Mouse (Mus musculus) layer of hippocampus, adult 11-12 months (tissue): ENCODE measurements at regions not wholly inside any gene's neighbourhood (a gene's known extent, or its start where the extent isn't known, plus 50 kb on each side); places are given as distances from the start of the nearest gene placed in this dataset.
A peak's percentile ranks its signal among the peaks of the same experiment; 100 is the strongest.

Experiments
- DNase-seq: peaks from one replicate; pipeline ENCODE4 v3.0.0; 2022; ENCODE audit warnings: low spot score

DNA sequence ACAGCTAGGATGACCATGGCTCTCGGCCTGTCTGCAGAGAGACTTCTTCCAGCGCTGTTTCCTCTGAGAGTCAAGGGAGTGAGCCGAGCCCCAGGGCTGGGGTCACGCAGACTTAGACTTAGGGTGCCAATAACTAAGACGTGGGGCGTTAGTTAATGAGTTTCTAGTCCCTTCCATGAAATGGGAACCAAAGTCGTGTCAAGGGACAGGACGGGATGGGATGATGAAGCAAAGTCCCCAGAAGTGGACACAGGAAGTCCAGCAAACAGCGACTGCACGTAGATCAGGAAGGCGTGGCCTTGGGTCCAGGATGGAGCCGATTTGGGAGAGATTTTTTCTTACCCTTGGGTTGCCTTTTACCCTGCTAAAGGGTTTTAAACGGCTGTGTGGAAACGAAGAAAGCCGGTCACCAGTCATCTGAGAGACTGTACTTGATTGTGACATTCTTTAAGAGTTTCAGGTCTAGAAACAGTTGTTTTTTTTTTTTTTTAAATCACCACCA is 112.5 kb upstream of the Egln3 start:
- DNase-seq: no peak

DNA sequence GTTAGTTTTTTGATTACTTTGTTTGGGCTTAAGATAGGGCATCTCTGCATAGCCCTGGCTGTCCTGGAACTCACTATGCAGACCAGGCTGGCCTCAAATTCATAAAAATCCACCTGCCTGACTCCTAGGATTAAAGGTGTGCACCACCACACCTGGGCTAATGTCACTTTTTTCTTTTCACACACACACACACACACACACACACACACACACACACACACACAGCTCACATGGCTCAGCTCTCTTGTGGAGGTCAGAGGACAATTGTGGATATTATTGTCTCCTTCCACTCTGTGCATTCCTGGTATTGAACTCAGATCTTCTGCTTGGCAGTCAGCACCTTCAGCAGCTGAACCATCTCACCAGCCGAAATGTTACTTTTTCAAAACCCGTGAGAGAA is 110.5 kb upstream of the Egln3 start:
- DNase-seq: no peak

DNA sequence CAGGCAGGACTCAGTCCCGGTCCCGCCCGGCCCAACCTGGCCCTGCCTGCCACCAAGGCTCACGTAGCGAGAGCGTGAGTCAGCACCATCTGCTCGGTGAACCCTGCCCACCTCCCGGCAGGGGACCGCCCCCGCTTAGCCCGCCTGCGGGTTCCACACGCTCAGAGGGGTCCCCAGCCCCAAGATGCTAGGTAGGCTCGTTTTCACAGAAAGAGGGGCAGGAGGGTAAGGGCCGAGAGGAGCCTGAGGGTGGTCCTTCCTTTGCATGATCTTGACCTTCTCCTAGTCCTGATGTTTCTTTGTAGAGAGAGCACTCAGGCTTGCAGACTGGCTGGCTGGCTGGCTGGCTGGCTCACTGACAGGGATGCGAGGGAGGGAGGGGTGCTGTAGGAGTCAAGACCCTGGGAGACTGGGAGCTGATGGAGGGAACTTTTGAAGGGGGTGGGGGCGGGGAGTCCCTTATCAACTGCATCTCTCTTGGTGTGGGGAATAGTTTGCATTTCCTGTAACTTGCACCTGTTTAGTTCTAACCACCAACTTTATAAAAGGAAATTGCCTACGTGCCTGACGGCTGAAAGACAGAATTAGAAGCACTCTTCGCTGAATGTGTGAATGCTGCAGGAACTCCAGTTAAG is 109.7 kb upstream of the Egln3 start:
- peak; percentile 11 for DNase-seq

DNA sequence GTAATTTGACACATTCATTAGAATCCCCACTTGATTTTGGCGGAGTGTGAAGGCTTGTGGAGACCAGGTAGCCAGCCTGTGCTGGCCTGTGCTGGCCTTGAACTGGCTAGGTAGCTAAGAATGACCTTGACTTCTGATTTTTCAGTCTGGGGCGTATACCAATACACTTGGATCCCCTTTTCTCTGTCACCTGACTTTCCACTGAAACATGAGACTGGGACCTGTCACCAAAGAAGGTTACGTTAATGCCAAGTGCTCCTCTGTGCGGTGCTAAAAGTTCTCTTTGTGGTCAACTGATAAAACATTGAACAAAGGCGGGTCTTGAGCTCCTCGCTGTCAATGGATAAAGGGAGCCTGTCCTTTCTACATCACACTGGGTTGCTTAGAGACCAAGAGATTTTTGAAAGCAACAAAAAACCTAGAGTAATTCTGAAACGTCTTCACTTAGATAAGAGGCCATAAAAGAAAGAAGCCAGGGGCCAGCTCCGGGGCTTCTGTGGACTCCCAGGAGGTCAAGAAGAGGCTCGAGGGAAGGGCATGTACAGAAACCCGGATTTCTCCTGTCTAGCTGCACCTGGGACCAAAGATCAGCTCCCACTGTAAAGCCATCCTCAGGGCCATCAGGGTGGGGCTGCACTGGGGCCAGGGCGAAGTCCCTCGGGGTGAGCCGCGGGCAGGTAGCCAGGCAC is 109.0 kb upstream of the Egln3 start:
- DNase-seq: no peak

DNA sequence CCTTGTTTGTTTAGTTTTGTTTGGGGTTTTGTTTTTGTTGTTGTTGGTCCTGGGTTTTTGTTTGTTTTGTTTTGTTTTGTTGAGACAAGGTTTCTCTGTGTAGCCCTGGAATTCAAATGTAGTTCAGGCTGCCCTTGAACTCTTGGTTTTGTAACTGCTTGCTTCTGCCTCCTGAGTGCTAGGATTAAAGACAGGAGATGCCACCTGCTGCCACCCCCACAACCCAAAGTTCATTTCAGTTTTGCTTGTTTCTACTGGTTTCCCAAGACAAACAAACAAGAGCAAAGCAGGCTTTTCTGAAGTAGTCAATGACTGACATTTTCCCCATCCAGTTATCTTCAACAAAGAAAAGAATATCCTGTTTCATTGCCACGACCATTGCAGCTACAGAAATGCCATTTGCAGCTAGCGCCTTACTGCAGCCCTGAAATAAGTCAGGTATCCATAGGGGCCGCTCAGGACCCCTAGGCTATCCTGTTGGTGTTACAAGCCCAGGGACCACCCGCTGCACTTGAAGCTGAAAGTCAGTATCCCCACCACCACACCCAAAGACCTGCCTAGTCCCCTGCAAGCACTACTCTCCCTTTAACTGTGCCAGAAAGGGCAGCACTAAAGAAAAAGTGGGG is 108.3 kb upstream of the Egln3 start:
- no peak for DNase-seq

DNA sequence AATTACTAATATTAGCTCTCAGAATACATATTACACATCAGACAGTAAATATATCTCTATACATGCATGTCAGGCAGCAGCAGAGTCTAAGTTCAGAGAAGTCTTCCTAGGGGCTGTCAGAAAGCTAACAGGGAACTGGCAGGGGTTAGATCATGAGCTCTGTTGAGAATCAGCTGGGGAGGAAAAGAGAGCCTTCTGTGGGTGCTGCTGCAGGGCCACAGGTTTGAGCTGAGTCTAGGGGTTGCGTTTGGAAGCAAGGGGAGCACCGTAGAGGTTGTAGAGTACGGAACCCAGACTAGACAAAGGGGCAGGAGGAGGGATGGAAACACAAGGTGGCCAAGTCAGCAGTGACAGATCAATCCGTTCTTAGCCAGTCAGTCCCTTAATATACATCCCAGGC is 106.2 kb upstream of the Egln3 start:
- DNase-seq: no peak

DNA sequence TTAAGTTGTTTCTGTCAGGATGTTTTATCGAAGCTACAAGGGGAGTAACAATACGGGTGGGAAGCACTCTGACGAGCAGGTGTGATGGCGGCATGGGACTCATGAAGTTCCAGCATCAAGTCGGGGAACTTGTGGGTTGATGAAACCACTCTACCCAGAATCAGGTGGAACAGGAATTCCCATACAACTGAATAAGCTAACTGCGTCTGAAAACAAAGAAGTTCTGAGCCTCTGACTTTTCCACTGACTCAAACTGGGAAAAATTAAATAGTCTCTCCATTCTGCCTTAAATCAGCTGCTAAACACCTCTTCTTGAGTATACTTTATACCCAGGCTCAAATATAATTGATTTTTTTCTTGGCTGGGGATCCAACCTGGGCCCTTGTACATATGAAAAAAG is 105.6 kb upstream of the Egln3 start:
- no peak for DNase-seq

DNA sequence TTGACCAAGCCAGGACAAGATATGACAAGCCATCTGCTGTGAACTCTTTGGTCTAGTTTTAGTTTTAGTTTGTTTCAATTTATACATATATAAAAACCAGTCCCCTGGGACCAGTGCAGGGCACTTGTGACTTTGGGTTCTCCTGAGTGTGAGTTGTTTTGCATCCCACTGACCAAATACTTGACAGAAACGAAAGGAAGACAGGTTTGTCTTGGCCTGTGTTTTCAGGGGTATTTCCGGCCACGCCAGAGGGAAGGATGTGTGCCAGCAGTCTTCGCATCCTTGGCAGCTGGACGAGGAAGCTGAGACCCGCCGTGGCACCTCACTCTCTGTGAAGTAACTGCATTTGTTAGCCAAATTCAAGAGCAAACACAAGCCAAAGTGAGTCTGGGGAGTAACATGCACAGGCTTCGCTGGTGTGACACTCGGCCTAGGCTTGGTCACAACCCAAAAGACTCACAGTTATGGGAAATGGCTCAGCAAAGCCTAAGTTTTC is 101.5 kb upstream of the Egln3 start:
- no peak for DNase-seq

DNA sequence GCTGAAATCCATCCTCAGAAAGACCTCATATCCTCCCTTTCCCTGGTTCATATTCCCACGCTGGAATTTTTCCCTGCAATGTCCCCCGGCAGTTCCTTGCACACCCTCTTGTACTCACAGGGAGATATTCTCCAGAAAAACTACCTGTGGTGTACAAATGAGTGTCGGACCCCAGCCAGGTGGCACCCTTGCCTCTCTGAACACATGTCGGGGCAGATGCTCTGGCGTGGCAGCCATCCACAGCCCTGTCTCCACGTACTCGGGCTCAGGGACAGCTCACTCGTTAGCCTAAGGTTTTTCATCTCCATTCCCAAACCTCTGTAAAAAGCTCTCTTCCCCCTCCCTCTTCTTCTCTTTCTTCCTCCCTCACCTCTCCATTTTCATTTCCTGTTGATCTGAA is 100.1 kb upstream of the Egln3 start:
- no peak for DNase-seq

DNA sequence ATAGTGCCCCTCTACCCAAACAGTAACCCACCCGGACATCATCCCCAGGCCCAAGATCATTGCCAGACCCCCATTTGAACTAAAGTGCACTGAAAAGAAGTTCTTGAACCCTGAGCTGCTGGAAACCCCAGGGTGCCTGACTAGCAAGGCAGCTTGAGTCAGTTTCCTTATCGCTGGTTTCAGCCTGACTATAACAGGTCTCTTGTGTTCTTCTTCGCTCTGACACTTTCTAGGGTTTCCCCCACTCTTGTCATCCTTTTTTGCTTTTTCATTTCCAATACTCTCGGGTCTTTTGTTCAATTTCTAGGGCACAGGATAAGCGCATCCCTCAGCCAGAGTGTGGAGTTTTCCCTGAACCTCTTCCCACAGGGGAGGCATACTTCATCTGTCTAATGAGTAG is 95.8 kb upstream of the Egln3 start:
- DNase-seq: no peak

DNA sequence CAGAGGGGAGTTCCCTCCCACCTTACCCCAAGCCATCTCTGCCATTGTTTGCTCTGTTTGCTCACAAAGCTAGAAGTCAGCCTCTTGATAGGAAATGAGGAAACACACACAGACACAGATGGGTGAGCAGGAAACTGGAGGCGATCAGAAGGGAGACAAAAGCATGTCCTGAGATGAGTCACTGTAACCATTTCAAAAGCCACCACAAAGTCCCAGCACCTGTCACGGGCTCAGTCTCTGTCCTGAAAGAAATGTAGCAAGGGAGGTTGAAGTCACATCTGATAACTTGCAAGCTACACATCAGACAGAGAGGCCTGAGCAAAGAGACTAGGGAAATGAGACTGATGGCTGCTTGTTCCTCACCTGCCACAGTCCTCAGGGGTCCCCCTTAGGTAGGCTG is 89.6 kb upstream of the Egln3 start:
- no peak for DNase-seq

DNA sequence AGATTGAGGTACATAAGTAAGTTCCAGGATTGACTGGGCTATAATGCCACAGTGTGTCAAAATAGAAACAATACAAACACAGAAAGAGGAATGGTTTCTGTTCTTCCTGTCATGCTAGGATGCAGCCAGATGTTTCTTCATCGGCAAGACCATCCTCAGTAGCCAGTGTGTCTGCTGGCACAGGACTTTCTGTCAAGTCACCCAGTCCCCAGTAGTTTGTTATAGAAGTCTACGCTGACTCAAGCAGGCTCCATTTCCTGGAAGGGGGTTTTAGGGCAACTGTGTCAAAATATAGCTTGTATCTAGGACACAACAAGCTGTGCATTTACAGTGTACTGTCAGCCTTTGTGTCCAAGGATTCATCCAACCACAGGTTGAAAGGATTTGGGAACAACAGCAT is 86.7 kb upstream of the Egln3 start:
- no peak for DNase-seq

DNA sequence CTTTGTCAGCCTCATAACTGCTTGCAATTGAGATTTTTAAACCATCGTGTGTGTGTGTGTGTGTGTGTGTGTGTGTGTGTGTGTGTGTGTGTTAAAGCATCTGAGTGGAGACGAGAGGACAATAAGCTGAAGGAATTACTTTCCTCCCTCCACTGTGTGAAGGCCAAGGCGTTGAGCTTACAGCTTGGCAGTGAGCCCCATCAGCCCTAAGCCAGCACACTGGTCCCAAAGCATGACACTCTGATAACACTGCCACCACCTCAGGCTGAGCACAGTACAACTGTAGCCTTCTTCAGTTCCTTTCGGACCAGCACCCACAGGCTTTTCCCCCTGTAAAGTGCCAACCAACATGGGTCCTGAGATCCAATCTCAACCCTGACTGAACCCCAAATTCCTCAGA is 85.1 kb upstream of the Egln3 start:
- no peak for DNase-seq

DNA sequence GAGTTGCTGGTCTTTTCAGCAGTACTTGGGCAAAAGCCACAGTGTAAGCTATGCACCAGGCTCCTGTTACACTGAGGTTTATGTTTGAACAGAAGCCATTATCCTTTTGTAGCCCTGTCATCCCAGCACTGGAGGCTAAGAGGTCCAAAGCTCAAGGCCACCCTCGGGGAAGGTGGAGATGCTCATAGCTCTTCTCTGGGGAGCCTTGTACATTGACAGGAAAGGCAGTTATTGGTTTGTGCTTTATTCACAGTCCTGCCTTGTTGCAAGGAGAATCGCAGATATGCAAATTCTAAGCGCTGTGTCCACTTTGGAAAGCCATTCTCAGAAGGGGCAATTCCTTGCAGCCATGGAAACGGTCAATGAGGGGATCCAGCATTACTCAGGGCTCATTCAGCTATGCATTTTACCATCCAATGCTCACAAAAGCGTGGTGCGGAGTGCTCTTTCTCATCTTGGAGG is 84.4 kb upstream of the Egln3 start:
- no peak for DNase-seq

DNA sequence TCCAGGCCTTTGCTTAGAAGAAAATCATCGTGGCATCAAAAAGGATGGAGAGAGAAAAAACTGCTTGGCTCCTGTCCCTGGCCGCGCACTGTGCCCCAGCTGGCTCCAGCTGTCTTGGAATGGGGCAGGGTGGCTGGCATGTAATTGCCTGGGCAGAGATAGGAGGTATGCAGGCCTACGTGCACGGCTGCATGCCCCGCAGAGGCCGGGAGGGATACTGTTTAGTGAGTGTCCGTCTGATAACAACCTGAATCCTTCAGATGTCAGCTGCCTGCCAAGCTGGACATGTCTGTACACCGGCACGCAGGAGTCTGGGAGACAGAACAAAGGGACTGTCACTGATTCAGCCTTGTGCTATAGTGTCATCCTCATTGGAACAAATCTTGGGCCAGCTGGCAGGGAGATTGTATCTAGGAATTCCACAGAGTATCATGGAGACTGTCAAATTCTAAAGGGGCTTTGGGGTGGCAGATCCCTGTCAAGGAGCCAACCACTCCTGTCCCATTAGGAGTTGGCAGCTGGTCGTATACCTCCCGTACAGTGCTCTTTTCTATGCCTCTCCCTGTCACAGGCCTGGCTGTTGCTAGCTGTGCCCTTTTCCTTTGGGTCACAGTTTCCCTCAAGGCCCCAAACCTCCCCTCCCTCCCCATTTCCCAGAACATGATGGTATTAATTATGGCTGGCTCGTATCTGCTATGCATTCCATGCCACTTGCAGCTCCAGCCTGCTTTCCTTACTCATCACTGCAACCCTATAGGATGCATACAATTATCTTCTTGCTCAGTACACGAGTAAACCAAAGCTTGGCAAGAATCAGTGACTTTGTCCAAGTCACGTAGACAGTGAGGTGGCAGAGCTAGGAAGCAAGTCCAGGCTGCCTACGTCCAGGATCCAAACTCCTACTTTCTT is 83.5 kb upstream of the Egln3 start:
- DNase-seq: no peak

DNA sequence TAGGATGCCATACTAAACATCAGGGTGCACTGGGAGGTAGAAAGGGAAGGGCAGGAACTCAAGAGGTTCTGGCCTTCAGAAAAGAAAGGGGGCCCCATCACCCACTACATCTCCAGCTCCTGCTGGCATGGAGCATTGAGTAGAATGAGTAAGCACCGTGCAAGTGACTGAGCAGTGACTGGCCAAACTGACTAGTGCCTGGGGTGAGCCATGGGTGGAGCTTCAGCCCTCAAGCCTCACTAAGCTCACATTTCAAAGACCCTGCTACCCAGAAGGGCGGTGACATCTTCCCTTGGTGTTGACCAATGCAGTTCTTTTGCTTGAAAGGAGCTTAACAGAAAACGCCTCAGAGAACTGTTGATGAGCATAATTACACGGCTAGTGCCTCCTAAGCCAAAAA is 80.0 kb upstream of the Egln3 start:
- no peak for DNase-seq

DNA sequence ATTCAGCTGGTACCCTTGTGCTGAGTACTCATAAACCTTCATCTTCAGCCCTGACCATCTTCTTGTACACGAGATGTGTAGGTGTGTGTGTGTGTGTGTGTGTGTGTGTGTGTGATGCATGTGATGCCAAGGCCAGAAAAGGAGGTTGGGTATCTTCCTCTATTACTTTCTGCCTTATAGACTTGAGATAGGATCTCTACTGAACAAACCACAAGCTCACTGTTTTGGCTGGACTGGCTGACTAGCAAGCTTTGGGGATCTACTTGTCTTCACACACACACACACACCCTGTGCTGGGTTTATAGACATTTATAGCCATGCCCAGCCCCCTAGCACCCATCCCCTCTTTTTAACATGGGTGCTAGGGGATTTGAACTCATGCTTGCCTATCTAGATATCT is 79.4 kb upstream of the Egln3 start:
- no peak for DNase-seq

DNA sequence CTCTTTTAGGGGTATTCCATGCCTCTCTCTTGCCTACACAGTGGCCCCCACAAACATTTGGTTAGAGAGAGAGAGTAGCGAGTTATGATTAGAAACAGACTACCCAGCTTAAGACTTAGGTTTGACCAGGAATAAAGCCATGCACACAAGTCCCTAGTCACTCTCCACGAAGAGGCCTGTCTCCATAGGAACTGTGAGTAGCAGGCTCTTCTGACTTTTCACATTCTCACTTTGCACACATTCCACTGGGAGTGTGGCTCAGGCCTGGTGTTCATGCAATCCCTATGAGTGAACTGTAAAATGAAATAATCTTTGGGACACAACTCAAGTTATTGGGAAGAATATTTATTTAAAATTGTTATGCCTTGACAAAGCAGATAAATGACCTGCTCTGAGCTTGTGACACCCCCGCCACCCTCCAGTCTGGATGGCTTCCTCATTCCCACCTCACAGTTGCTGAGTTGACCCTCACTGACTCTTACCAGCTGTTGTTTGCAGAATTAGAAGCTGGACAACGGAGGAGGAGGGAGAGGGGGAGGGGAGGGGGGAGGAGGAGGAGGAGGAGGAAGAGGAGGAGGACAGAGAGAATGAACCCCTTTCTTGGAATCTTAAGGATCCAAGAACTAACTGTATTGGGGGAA is 78.7 kb upstream of the Egln3 start:
- DNase-seq: no peak

DNA sequence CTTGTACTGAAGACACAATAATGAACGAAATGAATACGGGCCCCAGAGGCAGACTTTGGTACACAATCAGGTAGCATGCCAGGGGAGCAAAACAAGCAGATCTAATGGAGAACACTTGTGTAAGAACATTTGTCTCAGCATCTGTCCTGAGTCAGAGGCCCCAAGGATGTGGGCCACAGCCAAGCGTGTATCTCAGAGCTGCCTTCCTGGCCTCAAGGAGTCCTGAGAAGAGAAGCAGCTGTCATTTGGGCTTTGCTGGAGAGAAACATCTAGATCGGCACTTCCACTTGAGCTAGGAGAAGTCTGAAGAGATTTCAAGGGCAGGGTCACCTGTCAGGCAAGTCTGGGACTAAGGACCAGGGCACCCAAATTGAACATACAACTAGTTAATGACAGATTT is 76.8 kb upstream of the Egln3 start:
- no peak for DNase-seq

DNA sequence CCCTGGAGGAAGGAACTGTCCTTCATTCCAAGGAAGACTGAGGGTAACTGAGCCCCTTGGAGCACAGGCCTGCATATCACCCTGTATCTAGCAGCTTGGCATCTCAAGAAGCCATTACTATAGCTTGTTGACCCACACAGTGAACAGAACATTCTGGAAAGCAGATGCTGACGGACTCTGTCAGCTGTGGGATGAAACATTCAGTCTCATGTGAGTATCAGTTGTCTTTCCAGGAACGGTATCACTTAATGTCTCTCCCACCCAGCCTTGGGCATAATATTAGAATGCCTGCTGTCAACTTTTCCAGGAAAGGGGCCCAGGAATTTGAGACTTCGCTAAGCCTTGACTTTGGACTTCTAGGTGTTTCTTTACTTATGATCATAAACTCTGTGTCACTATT is 76.3 kb upstream of the Egln3 start:
- no peak for DNase-seq

DNA sequence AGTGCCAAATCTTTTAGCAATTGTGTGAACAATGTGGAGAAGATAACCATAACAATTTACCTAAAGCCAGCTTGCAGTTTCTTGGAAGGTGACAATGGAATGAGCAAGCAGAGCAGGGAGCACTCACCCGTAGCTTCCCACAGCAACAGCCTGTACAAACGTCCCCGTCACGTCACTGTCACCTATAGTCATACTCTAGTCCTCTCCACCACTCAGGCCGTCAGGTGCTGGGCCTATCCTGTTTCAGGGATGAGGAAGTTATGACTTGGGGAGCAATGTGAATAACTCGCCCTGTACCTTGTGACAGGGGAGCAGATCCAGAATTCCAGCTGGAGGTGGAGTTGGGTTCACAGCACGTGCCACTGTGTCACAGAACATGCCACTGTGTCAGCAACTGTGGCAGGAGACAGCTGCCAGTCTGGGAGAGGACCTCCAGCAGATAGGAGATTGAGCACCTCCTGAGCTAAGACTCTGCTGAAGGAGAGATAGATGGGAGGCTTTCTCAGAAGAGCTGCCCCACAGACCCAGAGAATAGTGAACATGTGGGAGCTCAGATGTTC is 73.4 kb upstream of the Egln3 start:
- DNase-seq: no peak
